Mouse (Mus musculus) embryonic facial prominence, embryonic 13.5 days (tissue): ENCODE data around the gene Larp1. TPM values are rescaled to one million over a fixed set of nuclear protein-coding genes. Genes with fewer than 3 reads are reported as not detected.
"Not testable (repeated sequence)": the region's sequence is repeated elsewhere in the genome, so short reads cannot be mapped to it uniquely, and the experiment has no call there.

ENCODE experiments used
- ATAC-seq: fragments of 200-750 bp; cut with Nextera tagmentation; 2 replicates; pipeline ENCODE4 v1.8.0; 2017; ENCODE audit warnings: low read depth; ENCODE audit not compliant: insufficient number of reproducible peaks, insufficient read depth, low FRiP score, low TSS enrichment
- H3K27ac ChIP-seq: fragments of 300-500 bp; sonication (generic); 2 replicates; pipeline ENCODE4 v1.5.1; 2015; ENCODE audit warnings: moderate library complexity, mild to moderate bottlenecking, inconsistent platforms
- H3K27me3 ChIP-seq: fragments of 300-500 bp; sonication (generic); 2 replicates; pipeline ENCODE4 v1.6.1; 2015; ENCODE audit warnings: mild to moderate bottlenecking, inconsistent platforms
- H3K36me3 ChIP-seq: fragments of 300-500 bp; sonication (generic); 2 replicates; pipeline ENCODE4 v1.6.1; 2015; ENCODE audit warnings: mild to moderate bottlenecking, inconsistent platforms
- H3K4me1 ChIP-seq: fragments of 300-500 bp; sonication (generic); 2 replicates; pipeline ENCODE4 v1.6.1; 2015; ENCODE audit warnings: inconsistent platforms
- H3K4me2 ChIP-seq: fragments of 300-500 bp; sonication (generic); 2 replicates; pipeline ENCODE4 v1.6.1; 2015; ENCODE audit warnings: moderate library complexity, mild to moderate bottlenecking, inconsistent platforms
- H3K4me3 ChIP-seq: fragments of 300-500 bp; sonication (generic); 2 replicates; pipeline ENCODE4 v1.5.1; 2015; ENCODE audit warnings: mild to moderate bottlenecking, inconsistent platforms
- H3K9ac ChIP-seq: fragments of 300-500 bp; sonication (generic); 2 replicates; pipeline ENCODE4 v1.6.1; 2015; ENCODE audit warnings: mild to moderate bottlenecking, inconsistent platforms
- H3K9me3 ChIP-seq: fragments of 300-500 bp; sonication (generic); 2 replicates; pipeline ENCODE4 v1.6.1; 2016; ENCODE audit warnings: inconsistent platforms
- whole genome bisulfite sequencing: fragments of 180-500 bp; shearing (Covaris S2); methylation state at CpG from one replicate; pipeline ENCODE4 v1.1.7; 2015; ENCODE audit warnings: mixed read lengths; 5-methylcytosine and 5-hydroxymethylcytosine counted together
- polyA plus RNA-seq: library from polyadenylated mRNA; unstranded; fragments of >200 nt; fragmentation: Nextera tagmentation; extraction: Ambion mirVana; gene quantifications from 2 replicates; pipeline ENCODE4 v1.2.1, GENCODE M21; 2015

Gene Larp1
- polyA plus RNA-seq, 1 experiment from 2014 or later: 18.9 TPM

- peak overlapping the region; percentile 45 for H3K4me2 ChIP-seq
- H3K4me3 ChIP-seq: peak overlapping the region; percentile 13; the same call in 1 of the 2 replicates
- peak overlapping the region; percentile 55; the same call in 1 of the 2 replicates for H3K9ac ChIP-seq
- ATAC-seq: no peak
- H3K36me3 ChIP-seq: no peaks in the 10 kb centered on the region
- no peaks in the 10 kb centered on the region for H3K9me3 ChIP-seq
- WGBS: 43% methylated on average over 4 of the region's 4 CpGs
- peaks cover 8% of the 10 kb centered on the region; the same call in 1 of the 2 replicates for H3K4me1 ChIP-seq
- H3K27ac ChIP-seq: no peak overlapping the region
- H3K27me3 ChIP-seq: peaks cover 14% of the 10 kb centered on the region; the same call in 1 of the 2 replicates
Measured at GRCm38 (mm10) chr11:58092541-58092940, 83.7 kb downstream of the Larp1 start.

GRCm38 (mm10) chr11:58093021-58093528, 84.2 kb downstream of the Larp1 start, which contains the start of gene Gm12248:
Gene Gm12248, minus strand, starts transcription at chr11:58093134.
- H3K36me3 ChIP-seq: no peaks in the 10 kb centered on the region
- no peak for ATAC-seq
- peak within 1 kb of the TSS; percentile 13; the same call in 1 of the 2 replicates for H3K4me3 ChIP-seq
- no peak within 1 kb of the TSS for H3K27ac ChIP-seq
- peaks cover 12% of the 10 kb centered on the region; the same call in 1 of the 2 replicates for H3K4me1 ChIP-seq
- WGBS: 13% methylated on average over 12 of the region's 12 CpGs
- H3K27me3 ChIP-seq: peaks cover 20% of the 10 kb centered on the region; the same call in 1 of the 2 replicates
- H3K9me3 ChIP-seq: no peaks in the 10 kb centered on the region
- H3K4me2 ChIP-seq: peak within 1 kb of the TSS; percentile 45
- H3K9ac ChIP-seq: peak within 1 kb of the TSS; percentile 55

- ATAC-seq: no peak
- Histone ChIP-seq H3K9me3 (no peaks in the 10 kb centered on the region), H3K27ac (no peak overlapping the region), H3K36me3 (no peaks in the 10 kb centered on the region), H3K4me2 (no peak overlapping the region), H3K4me1 (peaks cover 12% of the 10 kb centered on the region; the same call in 1 of the 2 replicates), H3K4me3 (no peak overlapping the region), H3K9ac (no peak overlapping the region), H3K27me3 (peaks cover 30% of the 10 kb centered on the region)
- WGBS: 70% methylated on average over 4 of the region's 4 CpGs
Measured at GRCm38 (mm10) chr11:58094766-58095165, 85.9 kb downstream of the Larp1 start.

- no peak overlapping the region for H3K27ac ChIP-seq
- 84% methylated on average over 1 of the region's 1 CpGs for WGBS
- H3K9me3 ChIP-seq: no peaks in the 10 kb centered on the region
- H3K27me3 ChIP-seq: peaks cover 30% of the 10 kb centered on the region
- no peak overlapping the region for H3K4me2 ChIP-seq
- no peak for ATAC-seq
- H3K4me3 ChIP-seq: no peak overlapping the region
- no peak overlapping the region for H3K9ac ChIP-seq
- H3K36me3 ChIP-seq: no peaks in the 10 kb centered on the region
- peaks cover 12% of the 10 kb centered on the region; the same call in 1 of the 2 replicates for H3K4me1 ChIP-seq
Measured at GRCm38 (mm10) chr11:58095561-58095960, 86.7 kb downstream of the Larp1 start.

GRCm38 (mm10) chr11:58096160-58096559, 87.3 kb downstream of the Larp1 start:
- Histone ChIP-seq H3K27ac (no peak overlapping the region), H3K9ac (no peak overlapping the region), H3K4me3 (no peak overlapping the region), H3K27me3 (peaks cover 30% of the 10 kb centered on the region), H3K4me2 (no peak overlapping the region), H3K36me3 (no peaks in the 10 kb centered on the region), H3K4me1 (peaks cover 12% of the 10 kb centered on the region; the same call in 1 of the 2 replicates), H3K9me3 (no peaks in the 10 kb centered on the region)
- 78% methylated on average over 5 of the region's 5 CpGs for WGBS
- no peak for ATAC-seq

- no peak for ATAC-seq
- H3K9me3 ChIP-seq: no peaks in the 10 kb centered on the region
- peak overlapping the region; percentile 77 for H3K4me2 ChIP-seq
- H3K4me3 ChIP-seq: peak overlapping the region; percentile 45
- H3K9ac ChIP-seq: no peak overlapping the region
- H3K27me3 ChIP-seq: peaks cover 30% of the 10 kb centered on the region
- WGBS: 52% methylated on average over 20 of the region's 20 CpGs
- no peak overlapping the region for H3K27ac ChIP-seq
- H3K4me1 ChIP-seq: peaks cover 12% of the 10 kb centered on the region; the same call in 1 of the 2 replicates
- H3K36me3 ChIP-seq: no peaks in the 10 kb centered on the region
Measured at GRCm38 (mm10) chr11:58096821-58097620, 88.2 kb downstream of the Larp1 start.

- peaks cover 11% of the 10 kb centered on the region for H3K4me1 ChIP-seq
- no peak overlapping the region for H3K27ac ChIP-seq
- H3K4me2 ChIP-seq: peak overlapping the region; percentile 77
- peak overlapping the region; percentile 66 for H3K9ac ChIP-seq
- H3K36me3 ChIP-seq: no peaks in the 10 kb centered on the region
- H3K4me3 ChIP-seq: peak overlapping the region; percentile 45
- ATAC-seq: no peak
- no peaks in the 10 kb centered on the region for H3K9me3 ChIP-seq
- 1% methylated on average over 35 of the region's 38 CpGs for WGBS
- peaks cover 30% of the 10 kb centered on the region for H3K27me3 ChIP-seq
Measured at GRCm38 (mm10) chr11:58097621-58098365, 88.9 kb downstream of the Larp1 start.

- peak overlapping the region; percentile 45 for H3K4me3 ChIP-seq
- not testable (repeated sequence) for H3K36me3 ChIP-seq, H3K27ac ChIP-seq, H3K9ac ChIP-seq, ATAC-seq, H3K9me3 ChIP-seq
- peaks cover 12% of the 10 kb centered on the region for H3K4me1 ChIP-seq
- peaks cover 30% of the 10 kb centered on the region for H3K27me3 ChIP-seq
- peak overlapping the region; percentile 77 for H3K4me2 ChIP-seq
- 65% methylated on average over 5 of the region's 5 CpGs for WGBS
Measured at GRCm38 (mm10) chr11:58098366-58098720, 89.5 kb downstream of the Larp1 start.

- no peaks in the 10 kb centered on the region for H3K36me3 ChIP-seq
- no peak overlapping the region for H3K27ac ChIP-seq
- peaks cover 30% of the 10 kb centered on the region for H3K27me3 ChIP-seq
- peaks cover 14% of the 10 kb centered on the region for H3K4me1 ChIP-seq
- 95% methylated on average over 2 of the region's 2 CpGs for WGBS
- no peaks in the 10 kb centered on the region for H3K9me3 ChIP-seq
- H3K9ac ChIP-seq: no peak overlapping the region
- H3K4me2 ChIP-seq: no peak overlapping the region
- no peak for ATAC-seq
- no peak overlapping the region for H3K4me3 ChIP-seq
Measured at GRCm38 (mm10) chr11:58100006-58100405, 91.1 kb downstream of the Larp1 start.

- Histone ChIP-seq H3K4me3 (no peak overlapping the region), H3K9ac (no peak overlapping the region), H3K9me3 (no peaks in the 10 kb centered on the region), H3K27ac (no peak overlapping the region), H3K4me1 (peaks cover 19% of the 10 kb centered on the region), H3K27me3 (peaks cover 27% of the 10 kb centered on the region), H3K36me3 (no peaks in the 10 kb centered on the region), H3K4me2 (no peak overlapping the region)
- no peak for ATAC-seq
- 79% methylated on average over 4 of the region's 4 CpGs for WGBS
Measured at GRCm38 (mm10) chr11:58101194-58101720, 92.4 kb downstream of the Larp1 start.

- ATAC-seq: no peak
- Histone ChIP-seq H3K27me3 (peaks cover 19% of the 10 kb centered on the region), H3K9me3 (no peaks in the 10 kb centered on the region), H3K27ac (no peak overlapping the region), H3K36me3 (no peaks in the 10 kb centered on the region), H3K4me2 (no peak overlapping the region), H3K4me1 (peaks cover 20% of the 10 kb centered on the region), H3K9ac (no peak overlapping the region), H3K4me3 (no peak overlapping the region)
- WGBS: 86% methylated on average over 3 of the region's 3 CpGs
Measured at GRCm38 (mm10) chr11:58102146-58102545, 93.3 kb downstream of the Larp1 start.
